Mouse (Mus musculus) bone marrow, adult 2 months (tissue): ENCODE measurements around the gene Rhoa.

Source experiments
- CTCF ChIP-seq: fragments of 200-500 bp; IDR thresholded peaks from 2 replicates; pipeline ENCODE4 v1.5.1; 2011; ENCODE audit warnings: low read length, control low read depth; ENCODE audit not compliant: control insufficient read depth, insufficient read depth
- POLR2A ChIP-seq: fragments of 200-500 bp; IDR thresholded peaks from 2 replicates; pipeline ENCODE4 v1.6.1; 2011; ENCODE audit warnings: low read depth, mild to moderate bottlenecking, control low read depth, low read length, borderline replicate concordance; ENCODE audit not compliant: control insufficient read depth

GRCm38 (mm10) chr9:108325811-108326210 lies 19.9 kb downstream of the Rhoa start:
- no peak for TF ChIP-seq CTCF
- TF ChIP-seq POLR2A, result no peak
